Mouse (Mus musculus): ENCODE data around the gene Zfp131.

DNA sequence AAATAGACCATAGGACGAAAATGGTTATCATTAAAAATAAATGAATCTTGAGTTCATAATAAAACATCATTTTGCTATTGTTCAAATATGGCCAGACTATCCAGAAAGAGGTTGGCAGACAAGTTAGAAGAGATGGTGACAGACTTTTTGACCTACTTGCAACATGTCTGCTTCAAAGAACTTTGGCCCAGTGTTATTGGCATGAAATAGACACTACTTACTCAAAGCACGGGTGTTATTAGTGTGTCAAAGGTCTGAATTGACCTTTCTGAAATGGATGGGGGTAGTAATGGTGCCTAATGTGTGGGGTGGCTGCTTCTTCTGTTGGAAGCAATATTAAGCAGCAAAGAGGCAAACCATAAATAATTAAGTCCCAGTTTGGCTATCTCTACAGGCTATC lies 74.6 kb downstream of the Zfp131 start:
- TF ChIP-seq POLR2A (IDR thresholded peaks at IDR 0.05; ENCODE audit: borderline replicate concordance, extremely low read depth, insufficient read depth, insufficient read length, poor library complexity, severe bottlenecking) (no peak), CTCF (IDR thresholded peaks at IDR 0.05; ENCODE audit: borderline replicate concordance, extremely low read depth, insufficient read depth, insufficient read length) (no peak)

Measured in brain, embryonic 14.5 days (tissue).